Mouse (Mus musculus) frontal cortex, postnatal 14 days (tissue): ENCODE data around the gene Gm49373.

Experiments
- DNase-seq, 2 experiments: peaks; one replicate each; pipeline ENCODE4 v3.0.0; 2022; ENCODE audit warnings: low spot score in 2 of 2

Gene Gm49373

DNA sequence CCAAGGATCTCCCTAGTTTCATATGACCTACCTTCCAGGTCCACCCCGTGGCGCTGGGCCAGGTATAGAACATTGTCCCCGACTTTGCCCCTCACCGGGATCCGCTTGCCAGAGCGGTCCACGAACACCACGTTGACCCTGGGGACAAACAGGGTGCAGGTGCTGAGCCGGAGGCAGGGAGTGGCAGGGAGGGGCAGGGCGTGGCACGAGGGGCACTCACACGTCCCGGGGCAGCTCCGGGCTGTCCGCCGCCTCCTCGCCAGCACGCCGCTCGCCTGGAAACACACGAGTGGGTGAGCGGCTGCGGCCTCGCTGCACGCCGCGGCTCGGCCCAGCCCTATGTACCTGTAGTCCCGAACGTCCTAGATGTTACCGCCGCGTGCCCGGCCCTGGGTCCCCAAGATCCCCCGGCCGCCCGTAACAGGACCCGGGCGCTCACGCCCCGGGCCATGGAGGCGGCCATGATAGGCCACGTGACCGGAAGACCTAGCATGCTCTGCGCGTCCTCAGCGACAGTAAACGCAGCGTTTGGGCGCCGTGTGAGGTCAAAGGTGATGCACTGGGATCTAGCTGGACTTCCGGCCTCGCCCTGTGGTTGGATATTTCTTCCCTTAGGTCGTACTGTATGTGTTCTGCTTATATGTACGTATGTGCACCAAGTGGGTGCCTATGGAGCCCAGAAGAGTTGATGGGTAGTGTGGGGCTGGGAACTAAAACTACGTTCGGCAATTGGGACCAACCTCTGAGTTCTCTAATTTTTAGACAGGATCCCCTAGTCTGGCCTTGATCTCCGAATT, at the start of gene Gm49373, which contains the start of gene Fdx1l:
TSS of gene Gm49373 (minus strand) at position 53 of the 797 bp plus-strand sequence.
TSS of gene Fdx1l (minus strand) at position 571 of the 797 bp plus-strand sequence.
- DNase-seq, result peak; percentile 84 to 89

DNA sequence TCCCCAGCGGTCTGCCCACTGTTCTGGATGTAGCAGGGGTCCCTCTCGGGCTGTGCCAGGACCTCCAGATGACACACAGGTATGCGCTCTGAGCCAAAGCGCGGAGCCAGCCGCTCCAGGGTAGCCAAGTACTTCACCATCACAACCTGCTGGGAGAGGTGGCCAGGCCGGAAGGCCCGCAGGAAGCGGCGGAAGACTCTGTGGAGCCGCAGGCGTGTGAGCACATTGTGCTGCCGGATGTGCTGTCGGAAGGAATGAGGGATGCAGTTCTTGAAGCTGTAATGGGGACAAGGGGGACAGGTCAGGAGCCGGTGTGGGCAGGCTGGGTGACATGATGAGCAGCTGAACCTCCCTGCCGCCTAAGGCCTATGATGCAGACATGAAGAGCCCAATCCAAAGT, 48.6 kb upstream of the Gm49373 start:
- no peak for DNase-seq

DNA sequence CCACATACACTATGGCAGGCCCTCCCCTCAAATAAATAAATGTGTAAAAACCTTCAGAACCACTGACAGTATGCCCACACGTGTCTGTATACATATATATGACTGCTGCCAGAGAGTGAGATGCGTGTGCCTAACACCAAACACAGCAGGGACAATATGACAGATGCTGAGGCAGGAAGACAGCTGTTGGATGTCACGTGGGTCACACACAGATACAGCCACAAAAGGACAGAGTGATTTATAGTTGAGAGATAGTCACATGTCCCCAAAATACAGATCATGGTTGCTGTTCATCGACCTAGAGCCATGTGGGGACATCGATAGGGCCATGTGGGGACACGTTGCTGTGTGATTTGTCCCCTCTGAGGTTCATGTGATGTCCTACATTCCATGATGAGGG, 44.2 kb upstream of the Gm49373 start:
- no peak for DNase-seq

DNA sequence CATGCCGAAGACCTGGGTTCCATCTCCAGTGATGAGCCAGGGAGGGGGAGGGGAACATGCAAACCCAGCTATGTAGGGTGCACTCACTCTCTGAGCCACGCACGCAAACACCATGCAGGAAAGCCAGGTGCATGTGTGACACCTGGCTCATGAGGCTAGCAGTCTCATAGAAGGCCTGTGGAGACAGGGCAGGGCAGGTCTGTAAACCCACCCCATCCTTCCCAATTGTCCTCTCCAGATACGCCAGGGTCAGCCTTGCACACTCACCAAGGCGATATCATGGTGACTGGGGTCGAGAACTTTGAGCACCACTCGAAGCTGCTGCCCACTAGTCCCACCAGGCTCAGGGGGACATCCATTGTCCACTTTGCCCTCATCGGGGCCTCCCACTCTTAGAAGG, 42.2 kb upstream of the Gm49373 start:
- no peak for DNase-seq

DNA sequence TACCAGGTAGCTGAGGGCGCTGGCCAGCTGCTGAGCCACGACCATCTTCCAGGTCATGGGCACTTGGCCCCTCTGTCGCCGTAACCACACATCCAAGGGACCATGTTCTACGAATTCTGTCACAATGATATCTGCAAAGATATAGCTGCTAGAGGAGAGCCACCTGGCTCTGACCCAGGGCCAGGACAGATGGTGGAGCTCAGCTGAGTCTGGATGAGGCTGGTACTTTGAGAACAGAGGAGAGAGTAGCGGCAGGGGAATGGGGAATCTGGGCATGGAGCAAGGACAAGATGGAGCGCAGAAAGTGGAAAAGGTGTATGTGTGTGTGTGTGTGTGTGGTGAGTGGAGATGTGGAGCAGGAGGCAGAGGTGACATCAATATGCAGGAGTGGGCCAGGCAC, 41.3 kb upstream of the Gm49373 start:
- no peak for DNase-seq

DNA sequence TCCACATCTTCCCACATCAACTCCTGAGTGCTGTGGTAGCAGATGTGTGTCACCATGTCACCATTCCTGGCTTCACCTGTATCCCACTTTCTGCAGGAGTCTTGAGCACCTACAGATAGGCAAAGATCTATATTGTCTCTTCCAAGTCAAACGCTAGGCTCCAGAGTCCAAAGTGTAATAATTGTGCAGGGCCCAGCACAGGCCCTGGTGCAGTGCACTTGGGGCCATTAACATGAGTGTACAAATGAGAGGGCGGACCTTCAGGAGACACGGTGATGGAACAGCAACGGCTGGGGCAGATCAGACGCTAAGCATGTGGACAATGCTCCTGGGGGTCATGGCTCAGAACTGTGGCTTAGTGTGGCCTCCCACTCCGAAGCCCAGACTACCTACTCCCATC, 40.9 kb upstream of the Gm49373 start:
- DNase-seq, result no peak

DNA sequence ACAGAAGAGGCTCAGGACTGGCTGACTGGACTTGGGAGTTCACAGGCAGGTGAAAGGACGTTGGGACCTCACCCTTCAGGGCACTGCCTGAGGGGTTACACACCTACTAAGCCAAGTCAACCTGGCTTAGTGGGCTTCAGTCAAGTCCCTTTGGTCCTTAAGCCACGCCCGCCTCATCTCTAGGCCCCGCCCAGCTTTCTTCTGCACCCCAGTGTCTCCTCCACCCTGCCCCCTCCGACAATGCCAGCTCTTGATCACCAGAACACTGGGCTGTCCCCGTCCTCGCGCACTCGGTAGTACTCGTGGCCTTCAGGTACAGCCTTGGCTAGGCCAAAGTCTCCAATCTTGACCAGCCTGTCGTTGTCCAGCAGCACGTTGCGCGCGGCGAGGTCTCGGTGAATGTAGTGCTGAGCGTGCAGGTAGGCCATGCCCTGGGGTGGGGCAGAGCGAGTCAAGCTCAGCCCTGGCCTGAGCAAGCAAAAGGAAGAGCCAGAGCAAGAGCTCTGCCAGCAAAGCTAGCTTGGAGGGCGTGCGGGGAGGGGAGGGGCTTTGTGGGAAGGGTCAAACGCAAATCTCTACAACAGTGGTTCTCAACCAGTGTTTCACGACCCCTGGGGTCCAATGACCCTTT, 34.8 kb upstream of the Gm49373 start:
- no peak for DNase-seq

DNA sequence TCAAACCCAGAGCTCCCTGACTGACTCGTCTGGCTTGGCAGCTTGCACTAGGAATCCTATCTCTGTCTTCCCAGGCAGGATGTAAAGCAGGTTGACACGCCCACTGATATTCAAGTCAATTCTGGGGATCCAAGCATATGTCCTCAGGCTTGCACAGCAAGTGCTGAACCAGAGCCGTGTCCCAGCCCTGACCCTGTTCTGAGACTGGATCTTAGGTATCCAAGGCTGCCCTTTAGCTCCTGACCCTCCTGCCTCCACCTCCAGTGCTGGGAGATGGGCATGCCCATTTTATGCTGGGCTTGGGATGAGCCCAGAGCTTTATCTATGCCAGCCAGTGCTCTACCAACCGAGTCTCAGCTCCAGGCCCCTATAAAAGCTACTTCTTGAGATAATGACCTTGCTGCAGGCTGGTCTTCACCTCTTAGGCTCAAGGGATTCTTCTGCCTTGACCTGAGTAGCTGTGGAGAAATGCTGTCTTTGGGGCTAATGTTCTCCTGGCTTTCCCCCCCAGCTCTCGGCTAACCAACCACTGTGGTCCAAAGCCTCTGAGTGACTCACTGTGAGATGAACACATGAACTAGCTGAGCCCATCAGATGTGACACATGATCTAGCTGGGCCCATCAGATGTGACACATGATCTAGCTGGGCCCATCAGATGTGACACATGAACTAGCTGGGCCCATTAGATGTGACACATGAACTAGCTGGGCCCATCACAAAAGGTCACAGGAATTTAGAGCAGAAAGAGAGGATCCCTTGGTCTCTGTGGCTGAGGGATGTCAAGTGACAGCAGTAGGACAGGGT, 33.1 kb upstream of the Gm49373 start:
- no peak for DNase-seq

DNA sequence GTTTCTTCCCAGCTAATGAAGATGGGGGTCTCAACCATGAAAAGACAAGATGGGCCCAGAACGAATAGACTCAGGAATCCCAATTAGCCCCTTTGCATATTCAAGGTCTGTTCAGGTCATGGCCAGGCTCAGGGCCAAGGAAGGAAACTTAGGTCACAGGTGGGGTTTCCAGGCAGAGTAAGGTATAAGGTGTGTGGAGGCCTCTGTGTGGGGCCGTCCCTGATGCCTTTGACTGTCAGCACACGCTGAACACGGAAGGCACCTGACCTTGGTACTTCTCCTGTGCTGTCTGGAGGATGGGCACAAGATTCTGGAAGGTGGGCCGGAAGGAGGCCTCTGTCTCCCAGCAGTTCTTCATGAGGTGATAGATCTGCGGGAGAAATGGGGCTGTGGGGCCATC, 31.9 kb upstream of the Gm49373 start:
- no peak for DNase-seq

DNA sequence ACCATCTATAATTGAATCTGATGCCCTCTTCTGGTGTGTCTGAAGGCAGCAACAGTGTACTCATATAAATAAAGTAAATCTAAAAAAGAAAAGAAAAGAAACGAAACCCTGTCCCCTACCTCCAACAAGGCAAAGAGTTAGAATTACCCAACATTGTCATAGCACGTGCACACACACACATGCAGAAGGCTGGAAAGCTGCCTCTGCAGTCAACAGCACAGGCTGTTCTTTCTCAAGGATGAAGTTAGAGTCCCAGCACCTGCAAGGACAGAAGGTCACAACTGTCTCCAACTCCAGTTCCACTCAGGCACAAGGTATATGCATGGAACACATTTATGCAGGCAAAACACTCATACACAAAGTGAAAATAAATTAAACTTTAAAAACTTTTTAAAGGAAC, 29.2 kb upstream of the Gm49373 start:
- no peak for DNase-seq

DNA sequence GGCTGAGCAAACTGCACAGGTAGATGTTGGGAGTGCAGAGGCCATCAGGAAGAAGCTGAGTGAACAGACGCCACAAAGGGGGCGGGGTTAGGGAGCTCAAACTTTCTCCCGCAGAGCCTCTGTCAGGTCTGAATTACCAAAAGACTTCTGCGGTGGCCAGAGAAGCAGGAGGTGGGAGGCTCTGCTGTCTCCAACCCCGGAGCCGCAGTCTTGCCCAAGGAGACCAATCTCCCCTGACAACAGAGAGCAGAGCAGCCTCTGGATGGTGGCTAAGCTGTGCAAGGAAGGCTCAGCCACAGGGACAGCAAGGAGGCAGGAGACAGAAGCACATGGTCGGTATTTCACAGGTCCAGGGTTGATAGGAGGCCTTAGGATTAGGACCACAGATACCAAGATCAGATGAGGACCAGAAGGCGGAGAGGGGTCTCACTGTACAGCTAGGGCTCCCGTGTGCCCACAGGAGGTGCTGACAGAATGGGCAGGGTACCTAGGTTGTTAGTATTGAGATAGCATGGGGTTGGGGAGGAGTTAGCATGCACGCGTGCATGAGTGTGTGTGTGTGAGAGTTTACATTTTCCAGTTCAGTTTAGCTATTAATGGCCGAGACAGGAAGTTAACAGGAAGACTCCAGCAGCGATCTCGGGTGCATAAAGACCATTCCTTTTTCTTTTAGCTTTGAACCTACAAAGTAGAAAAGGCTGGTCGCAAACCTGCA, 27.7 kb upstream of the Gm49373 start:
- DNase-seq, result no peak

DNA sequence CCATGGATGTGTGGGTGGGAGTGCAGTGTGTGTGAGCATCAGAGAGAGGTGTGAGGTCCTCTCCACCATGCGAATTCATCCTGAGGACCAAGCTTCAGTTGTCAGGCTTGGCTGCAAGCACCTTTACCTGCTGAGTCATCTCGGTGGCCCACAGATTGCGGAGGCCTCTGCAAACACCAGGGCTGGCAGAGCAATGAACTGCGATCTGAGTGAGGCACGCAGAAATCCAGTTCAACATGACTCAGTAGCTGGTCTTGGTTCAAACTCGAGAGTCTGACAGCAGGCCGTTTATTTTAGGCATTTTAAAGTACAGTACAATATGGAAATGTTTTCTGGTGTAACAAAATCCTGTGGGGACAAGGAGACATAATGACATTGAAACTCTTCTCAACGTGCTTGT, 24.9 kb upstream of the Gm49373 start:
- peak; percentile 35 to 41 for DNase-seq

DNA sequence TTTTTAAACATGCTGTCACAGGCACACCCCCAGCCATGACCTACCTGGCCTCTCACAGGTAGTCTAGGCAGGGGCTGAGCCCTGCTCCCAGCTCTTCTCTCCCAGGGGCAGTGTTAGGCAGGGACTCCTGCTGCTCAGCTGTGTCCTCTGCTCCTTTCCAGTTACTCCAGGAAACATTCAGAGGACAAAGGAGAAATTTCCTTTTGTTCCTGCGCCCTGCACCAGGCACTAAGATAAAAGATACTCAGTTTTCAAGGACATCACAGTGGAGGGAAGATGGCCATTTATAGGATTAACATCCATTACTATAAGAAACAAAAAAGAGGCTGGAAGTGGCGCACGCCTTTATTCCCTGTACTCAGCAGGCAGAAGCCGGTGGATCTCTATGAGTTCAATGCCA, 23.1 kb upstream of the Gm49373 start:
- no peak for DNase-seq

DNA sequence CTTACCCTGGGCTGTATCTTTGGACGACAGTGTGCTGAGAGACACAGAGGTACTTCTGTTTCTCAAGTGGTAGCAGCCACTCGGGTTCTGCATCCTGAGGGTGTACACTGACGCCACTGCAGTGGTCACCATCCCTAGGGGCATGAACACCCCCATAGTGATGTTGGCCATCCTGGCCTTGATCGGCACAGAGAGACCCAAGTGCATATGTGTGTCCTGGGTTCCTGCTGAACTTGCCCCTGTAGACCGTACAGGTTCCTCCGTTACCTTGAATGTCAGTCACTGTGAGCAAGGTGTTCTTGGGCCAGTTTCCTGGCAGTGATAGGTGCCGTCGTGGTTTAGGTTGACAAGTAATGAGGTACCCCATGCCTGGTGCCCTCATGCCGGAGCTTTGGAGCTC, 20.5 kb upstream of the Gm49373 start:
- no peak for DNase-seq

DNA sequence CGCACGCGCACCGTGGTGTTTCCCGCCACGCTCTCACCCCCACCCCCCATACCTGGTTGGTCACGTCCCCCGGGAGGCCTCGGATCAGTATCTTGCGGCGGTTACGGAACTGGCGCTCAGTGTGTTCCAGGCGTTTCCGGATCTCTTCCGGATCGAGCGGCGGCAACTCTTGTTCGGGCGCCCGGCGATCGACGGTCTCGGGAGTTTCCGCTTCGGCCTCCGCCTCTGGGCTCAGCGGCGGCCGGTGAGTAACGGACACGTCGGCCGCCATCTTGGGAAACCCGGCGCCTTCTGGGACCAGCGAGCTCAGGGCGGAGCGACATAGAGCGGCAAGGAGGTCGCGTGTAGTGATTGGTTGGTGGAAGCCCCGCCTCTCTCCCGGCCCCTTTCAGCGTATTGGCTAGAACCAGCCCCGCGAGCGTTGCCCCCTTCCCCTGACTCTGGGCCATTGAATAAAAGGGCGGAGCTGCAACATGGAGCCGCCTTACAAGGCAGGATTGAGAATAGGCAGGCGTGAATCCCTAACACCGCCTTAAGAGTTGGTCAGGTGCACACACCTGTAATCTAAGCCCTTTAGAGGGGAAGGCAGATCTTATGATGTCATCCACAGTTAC, 18.9 kb upstream of the Gm49373 start, which contains the start of the genes Gm38431 and Raver1:
TSS of gene Gm38431 (minus strand) at position 291 of the 614 bp plus-strand sequence.
TSS of gene Raver1 (minus strand) at position 302 of the 614 bp plus-strand sequence.
- DNase-seq, result peak; percentile 97

DNA sequence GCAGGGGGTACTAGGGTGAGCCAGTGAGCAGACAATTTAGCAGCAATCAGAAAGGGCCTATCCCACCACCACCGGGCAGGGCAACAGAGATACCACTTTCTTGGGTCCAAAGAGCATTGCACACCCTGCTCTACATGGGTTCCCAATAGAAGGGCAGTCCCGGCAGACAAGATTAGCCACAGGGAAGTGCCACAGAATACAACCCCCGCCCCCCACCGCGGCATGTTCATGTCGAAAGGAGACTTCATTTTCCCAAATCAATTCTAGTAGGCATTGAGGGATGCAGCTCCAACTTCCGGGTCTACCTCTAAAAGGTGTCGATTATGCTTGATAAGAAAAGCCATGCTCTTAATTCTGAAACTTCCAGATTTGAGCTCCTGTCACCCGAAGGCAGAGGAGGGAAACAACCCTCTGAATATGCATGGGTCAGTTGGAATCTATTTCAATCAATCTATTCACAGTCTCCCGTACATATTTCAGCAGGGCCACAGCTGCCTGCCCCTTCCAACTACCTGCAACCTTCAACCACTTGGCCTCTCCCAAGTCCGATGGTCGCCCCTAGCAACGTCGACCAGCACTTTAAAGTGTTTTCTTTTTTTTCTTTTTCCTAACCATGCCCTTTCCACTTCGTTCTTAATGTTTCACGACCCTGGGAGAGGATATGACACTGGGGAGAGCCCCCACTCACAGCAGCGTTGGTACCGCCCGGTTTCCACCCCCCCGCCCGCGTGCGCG, 18.2 kb upstream of the Gm49373 start:
- DNase-seq, result no peak

DNA sequence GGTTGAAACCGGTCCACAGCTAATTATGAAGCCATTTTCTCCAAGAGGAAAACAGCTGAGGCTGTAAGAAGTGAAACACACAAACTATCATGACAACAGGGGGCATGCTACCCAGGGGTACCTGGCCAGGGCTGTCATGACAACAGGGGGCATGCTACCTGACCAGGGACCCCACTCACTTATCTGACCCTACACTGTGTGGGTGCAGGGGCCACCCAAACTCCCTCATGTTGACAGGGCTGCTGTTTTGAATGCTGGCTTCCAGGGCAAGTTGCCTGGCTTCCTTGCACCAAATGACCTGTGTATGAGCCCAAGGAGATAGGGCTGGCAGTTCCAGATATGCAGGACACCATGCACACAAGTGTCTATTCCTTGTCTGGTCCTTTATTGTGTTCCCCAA, 17.6 kb upstream of the Gm49373 start:
- no peak for DNase-seq

DNA sequence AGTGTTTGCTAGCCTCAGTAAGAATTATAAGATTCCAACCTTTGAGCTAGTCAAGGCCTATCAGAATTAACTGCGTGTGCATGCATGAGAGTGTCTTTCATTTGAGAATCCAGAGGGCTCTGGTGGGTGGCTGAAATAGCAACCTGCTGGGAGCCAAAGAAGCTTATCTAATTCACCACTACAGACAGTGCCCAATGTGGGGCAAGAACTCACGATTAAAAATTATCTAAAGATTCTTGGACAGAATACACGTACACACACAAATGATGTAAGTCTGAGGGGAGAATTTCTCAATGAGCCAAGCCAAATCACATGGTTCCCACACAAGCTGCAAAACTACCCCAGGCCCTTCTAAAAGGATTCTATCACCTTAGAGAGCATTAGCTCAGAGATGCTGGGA, 10.4 kb upstream of the Gm49373 start:
- no peak for DNase-seq

DNA sequence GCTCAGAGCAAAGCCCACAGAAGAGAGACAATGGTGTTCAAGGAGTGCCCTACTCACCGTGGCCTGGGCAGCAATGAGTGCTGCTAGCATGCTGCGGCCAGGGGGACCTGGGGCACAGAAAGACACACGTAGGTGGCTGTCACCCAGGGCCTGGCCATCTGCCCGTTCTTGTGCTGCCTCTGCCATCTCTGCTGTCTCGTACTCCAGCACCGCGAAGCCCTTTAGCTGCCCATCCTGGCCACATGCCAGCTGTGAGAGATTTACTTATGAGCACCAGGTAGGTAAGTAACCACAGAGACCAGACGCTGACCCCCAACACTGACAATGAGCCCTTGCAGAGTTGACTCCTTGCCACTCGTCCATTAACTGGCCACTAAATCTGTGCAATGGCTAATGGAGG, 8.2 kb upstream of the Gm49373 start:
- no peak for DNase-seq

DNA sequence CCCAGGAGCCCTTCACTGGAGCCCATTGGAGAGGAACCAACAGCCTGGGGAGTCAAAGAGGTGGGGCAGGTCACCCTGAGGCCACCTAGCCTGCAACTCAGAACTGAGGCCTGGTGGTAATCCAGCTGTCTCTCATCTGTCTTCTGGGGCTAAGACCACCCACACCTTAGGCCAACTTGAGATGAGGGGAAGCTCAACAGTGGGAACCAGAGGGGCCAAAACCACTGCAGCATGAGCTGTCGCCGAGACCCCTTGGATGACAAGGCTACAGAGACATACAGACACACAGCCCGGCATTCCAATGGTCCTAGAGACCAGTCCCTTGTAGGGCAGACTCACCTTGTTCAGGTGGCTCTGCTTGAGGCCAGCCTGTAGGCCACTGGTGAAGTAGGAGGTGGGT, 2.7 kb upstream of the Gm49373 start:
- DNase-seq, result no peak

DNA sequence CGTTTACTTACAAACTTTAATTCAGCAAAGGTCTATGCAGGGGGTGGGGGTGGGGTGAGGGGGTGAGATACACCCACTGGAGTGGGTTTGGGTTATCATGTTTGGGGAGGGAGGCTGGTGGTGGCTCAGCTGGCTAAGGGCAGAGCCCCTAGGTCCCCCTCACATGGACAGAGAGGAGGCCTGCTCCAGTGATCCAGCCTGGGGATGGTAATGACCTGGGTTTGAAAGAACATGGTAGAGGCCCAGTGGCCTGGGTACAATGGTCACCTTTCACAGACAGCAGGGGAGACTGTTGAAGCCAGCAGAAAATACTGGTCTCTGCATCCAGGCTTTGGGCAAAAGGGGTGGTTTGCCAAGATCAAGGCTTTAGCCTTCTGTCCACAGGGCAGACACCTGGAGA, 1.3 kb upstream of the Gm49373 start:
- DNase-seq, result no peak
